8 mouse cellular contexts compared by ENCODE assay signal in the genomic region with DNA sequence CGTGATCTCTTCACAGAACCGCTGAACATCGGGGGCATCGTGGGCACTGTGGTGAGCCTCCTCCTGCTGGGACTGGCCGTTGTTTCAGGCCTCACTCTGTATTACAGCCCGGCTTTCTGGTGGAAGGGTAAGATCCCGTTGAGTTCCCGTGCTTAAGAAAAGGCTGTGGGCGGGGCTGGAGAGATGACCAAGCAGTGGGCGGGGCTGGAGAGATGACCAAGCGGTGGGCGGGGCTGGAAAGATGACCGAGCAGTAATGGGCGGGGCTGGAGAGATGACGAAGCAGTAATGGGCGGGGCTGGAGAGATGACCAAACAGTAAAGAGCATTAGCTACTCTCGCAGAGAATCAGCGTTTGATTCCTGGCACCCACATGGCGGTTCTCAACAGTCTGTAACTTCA. TPM values are rescaled to one million over a fixed set of nuclear protein-coding genes. Genes with fewer than 3 reads are reported as not detected.
DNase-seq lines count a peak whose midpoint lies in the region; ATAC-seq and TF ChIP-seq lines count a peak whose summit lies in the region.
"Had no signal": no experiment of that assay in that cellular context is flagged by ENCODE, and none has a peak within 500 bp of the region (broad histone marks: within the 10 kb centered on the region; RNA-seq: fewer than 3 reads in every experiment).

No protein-coding gene starts in this region.

- no peaks in the 10 kb centered on the region for H3K4me1 ChIP-seq in forebrain, postnatal 0 days (ENCODE audit: insufficient read depth)
- H3K4me1 ChIP-seq in hindbrain, embryonic 15.5 days (replicated peaks), result no peaks in the 10 kb centered on the region
- H3K4me1 ChIP-seq in limb, embryonic 10.5 days, result peaks cover 16% of the 10 kb centered on the region
- H3K4me1 ChIP-seq: stomach, embryonic 15.5 days had no signal

- no peak for TF ChIP-seq CTCF in forebrain, postnatal 0 days (IDR thresholded peaks at IDR 0.05; ENCODE audit: low read depth)

- no peaks in the 10 kb centered on the region for H3K36me3 ChIP-seq in forebrain, postnatal 0 days (ENCODE audit: insufficient read depth)
- H3K36me3 ChIP-seq in hindbrain, embryonic 15.5 days, result no peaks in the 10 kb centered on the region
- 0 out of 2 replicates have a peak, but pooled peaks cover 3% of the 10 kb centered on the region for H3K36me3 ChIP-seq in limb, embryonic 10.5 days

- no peaks in the 10 kb centered on the region for H3K27me3 ChIP-seq in forebrain, postnatal 0 days (ENCODE audit: insufficient read depth, low read length)
- no peaks in the 10 kb centered on the region for H3K27me3 ChIP-seq in hindbrain, embryonic 15.5 days
- no peaks in the 10 kb centered on the region for H3K27me3 ChIP-seq in limb, embryonic 10.5 days (ENCODE audit: low read depth, poor library complexity, severe bottlenecking)
- H3K27me3 ChIP-seq: stomach, embryonic 15.5 days had no signal

- H3K4me3 ChIP-seq in forebrain, postnatal 0 days (ENCODE audit: low read depth, low read length), result no peak overlapping the region
- H3K4me3 ChIP-seq in hindbrain, embryonic 15.5 days, result 0 out of 2 replicates have a peak overlapping the region, but pooled peaks have one; percentile 9
- H3K4me3 ChIP-seq in limb, embryonic 10.5 days, result no peak overlapping the region
- H3K4me3 ChIP-seq: stomach, embryonic 15.5 days had no signal

- peak; percentile 47; the same call in 1 of the 2 replicates for ATAC-seq in forebrain, postnatal 0 days
- ATAC-seq in hindbrain, embryonic 15.5 days (ENCODE audit: low FRiP score, low read depth), result peak; percentile 45; the same call in 1 of the 2 replicates

- no peak overlapping the region for H3K4me2 ChIP-seq in forebrain, postnatal 0 days (ENCODE audit: low read depth)
- H3K4me2 ChIP-seq in hindbrain, embryonic 15.5 days, result 0 out of 2 replicates have a peak overlapping the region, but pooled peaks have one; percentile 22
- H3K4me2 ChIP-seq: stomach, embryonic 15.5 days had no signal

- peak; percentile 48 to 63 for DNase-seq in adrenal gland, adult 18-20 months (ENCODE audit: low spot score in 2 of 2)
- DNase-seq in cerebellum, adult 18-20 months, result peak; percentile 49 to 55
- DNase-seq in forebrain, postnatal 0 days, result peak; percentile 63
- peak; percentile 72 for DNase-seq in limb, embryonic 10.5 days (ENCODE audit: low spot score)
- peak; percentile 78 for DNase-seq in mesoderm, embryonic 11.5 days (ENCODE audit: low read depth, low spot score)
- DNase-seq in testis, postnatal 14 days (ENCODE audit: low spot score), result peak; percentile 89

- 29% methylated on average over 19 of the region's 19 CpGs for WGBS in forebrain, postnatal 0 days
- 20% methylated on average over 19 of the region's 19 CpGs for WGBS in hindbrain, embryonic 15.5 days
- 26% methylated on average over 19 of the region's 19 CpGs for WGBS in limb, embryonic 10.5 days

- no peaks in the 10 kb centered on the region for H3K9me3 ChIP-seq in forebrain, postnatal 0 days (ENCODE audit: low read length)
- H3K9me3 ChIP-seq in hindbrain, embryonic 15.5 days, result no peaks in the 10 kb centered on the region
- no peaks in the 10 kb centered on the region for H3K9me3 ChIP-seq in limb, embryonic 10.5 days (replicated peaks)
- H3K9me3 ChIP-seq: stomach, embryonic 15.5 days had no signal

- no peak overlapping the region for H3K9ac ChIP-seq in forebrain, postnatal 0 days
- H3K9ac ChIP-seq in hindbrain, embryonic 15.5 days, result no peak overlapping the region
- H3K9ac ChIP-seq: stomach, embryonic 15.5 days had no signal

- no peak overlapping the region for H3K27ac ChIP-seq in forebrain, postnatal 0 days (ENCODE audit: low read depth, low read length)
- H3K27ac ChIP-seq in hindbrain, embryonic 15.5 days (replicated peaks), result no peak overlapping the region
- peak overlapping the region; percentile 25; the same call in 1 of the 2 replicates for H3K27ac ChIP-seq in limb, embryonic 10.5 days
- H3K27ac ChIP-seq: stomach, embryonic 15.5 days had no signal

RNA-seq across cellular contexts. Expression of a gene that starts 8.8 kb away (rescaled TPM):
- total RNA-seq in adrenal gland, adult 18-20 months (2021), result 100 to 1,000 TPM; 126 to 138 TPM
- total RNA-seq in forebrain, postnatal 0 days (2014; rRNA removed), result 296 and 318 TPM in 2 replicates
- 292 and 327 TPM in 2 replicates for polyA plus RNA-seq in forebrain, postnatal 0 days (2015; fragmentation: Nextera tagmentation; extraction: Ambion mirVana)
- polyA plus RNA-seq in hindbrain, embryonic 15.5 days (2015; fragmentation: Nextera tagmentation; extraction: Ambion mirVana), result 288 and 310 TPM in 2 replicates
- 37.2 and 41.7 TPM in 2 replicates for polyA plus RNA-seq in limb, embryonic 10.5 days (2016; fragmentation: Nextera tagmentation; extraction: Ambion mirVana)

RNA-seq across cellular contexts. Expression of a gene that starts 29.4 kb away (rescaled TPM):
- 10 to 100 TPM; 11.3 to 16.2 TPM for total RNA-seq in adrenal gland, adult 18-20 months (2021)
- 1.0 and 1.4 TPM in 2 replicates for total RNA-seq in forebrain, postnatal 0 days (2014; rRNA removed)
- polyA plus RNA-seq in forebrain, postnatal 0 days (2015; fragmentation: Nextera tagmentation; extraction: Ambion mirVana), result 0.77 and 1.4 TPM in 2 replicates
- 1.3 and 2.4 TPM in 2 replicates for polyA plus RNA-seq in hindbrain, embryonic 15.5 days (2015; fragmentation: Nextera tagmentation; extraction: Ambion mirVana)
- 3.1 and 4.4 TPM in 2 replicates for polyA plus RNA-seq in limb, embryonic 10.5 days (2016; fragmentation: Nextera tagmentation; extraction: Ambion mirVana)

RNA-seq across cellular contexts. Expression of a gene that starts 40.6 kb away (rescaled TPM):
- 1 to 10 TPM; 4.6 to 7.3 TPM for total RNA-seq in adrenal gland, adult 18-20 months (2021)
- total RNA-seq in forebrain, postnatal 0 days (2014; rRNA removed), result 21.3 and 29.0 TPM in 2 replicates
- 28.7 and 30.2 TPM in 2 replicates for polyA plus RNA-seq in forebrain, postnatal 0 days (2015; fragmentation: Nextera tagmentation; extraction: Ambion mirVana)
- polyA plus RNA-seq in hindbrain, embryonic 15.5 days (2015; fragmentation: Nextera tagmentation; extraction: Ambion mirVana), result 30.2 and 33.1 TPM in 2 replicates
- 159 and 167 TPM in 2 replicates for polyA plus RNA-seq in limb, embryonic 10.5 days (2016; fragmentation: Nextera tagmentation; extraction: Ambion mirVana)
